Mouse (Mus musculus): Measurements from ENCODE around the gene Phf7.

The Phf7 gene

GRCm38 (mm10) chr14:31233070-31233995 lies 17.8 kb downstream of the Phf7 start:
- no peak for DNase-seq (ENCODE audit: low read depth, low spot score)

- DNase-seq (ENCODE audit: low read depth, low spot score): no peak
These were observed 18.6 kb downstream of the Phf7 start for GRCm38 (mm10) chr14:31232404-31233069.

GRCm38 (mm10) chr14:31230442-31230841 lies 20.7 kb downstream of the Phf7 start:
- DNase-seq (ENCODE audit: low read depth, low spot score): no peak

GRCm38 (mm10) chr14:31228234-31228633 lies 22.9 kb downstream of the Phf7 start:
- no peak for DNase-seq (ENCODE audit: low read depth, low spot score)

GRCm38 (mm10) chr14:31226978-31227377 lies 24.1 kb downstream of the Phf7 start:
- no peak for DNase-seq (ENCODE audit: low read depth, low spot score)

- peak; percentile 71 for DNase-seq (ENCODE audit: low read depth, low spot score)
These were observed 33.5 kb downstream of the Phf7 start, which contains the start of gene Sema3g for GRCm38 (mm10) chr14:31217666-31218065. Gene Sema3g, plus strand, starts transcription at chr14:31217860.

- DNase-seq (ENCODE audit: low read depth, low spot score): no peak
These were observed 34.3 kb downstream of the Phf7 start, which contains the start of gene Nisch for GRCm38 (mm10) chr14:31216846-31217245. Gene Nisch, minus strand, starts transcription at chr14:31216946.

- DNase-seq (ENCODE audit: low read depth, low spot score): peak; percentile 74
These were observed 35.7 kb downstream of the Phf7 start for GRCm38 (mm10) chr14:31215157-31216002.

- no peak for DNase-seq (ENCODE audit: low read depth, low spot score)
These were observed 36.4 kb downstream of the Phf7 start for GRCm38 (mm10) chr14:31214684-31215083.

- no peak for DNase-seq (ENCODE audit: low read depth, low spot score)
These were observed 37.2 kb downstream of the Phf7 start for GRCm38 (mm10) chr14:31213868-31214267.

GRCm38 (mm10) chr14:31212499-31212898 lies 38.6 kb downstream of the Phf7 start:
- DNase-seq (ENCODE audit: low read depth, low spot score): no peak

GRCm38 (mm10) chr14:31211854-31212253 lies 39.3 kb downstream of the Phf7 start:
- DNase-seq (ENCODE audit: low read depth, low spot score): no peak

- no peak for DNase-seq (ENCODE audit: low read depth, low spot score)
These were observed 42.0 kb downstream of the Phf7 start for GRCm38 (mm10) chr14:31209133-31209557.

GRCm38 (mm10) chr14:31208084-31208483 lies 43.0 kb downstream of the Phf7 start, which contains the start of gene Tnnc1:
Gene Tnnc1, plus strand, starts transcription at chr14:31208312.
- DNase-seq (ENCODE audit: low read depth, low spot score): no peak

- no peak for DNase-seq (ENCODE audit: low read depth, low spot score)
These were observed 43.9 kb downstream of the Phf7 start for GRCm38 (mm10) chr14:31207070-31207830.

- peak; percentile 92 for DNase-seq (ENCODE audit: low read depth, low spot score)
These were observed 44.6 kb downstream of the Phf7 start for GRCm38 (mm10) chr14:31206472-31206981.

GRCm38 (mm10) chr14:31205562-31206467 lies 45.3 kb downstream of the Phf7 start:
- peak; percentile 55 for DNase-seq (ENCODE audit: low read depth, low spot score)

GRCm38 (mm10) chr14:31205244-31205561 lies 45.9 kb downstream of the Phf7 start:
- DNase-seq (ENCODE audit: low read depth, low spot score): no peak

GRCm38 (mm10) chr14:31204844-31205243 lies 46.3 kb downstream of the Phf7 start:
- DNase-seq (ENCODE audit: low read depth, low spot score): no peak

GRCm38 (mm10) chr14:31200038-31200437 lies 51.1 kb downstream of the Phf7 start:
- DNase-seq (ENCODE audit: low read depth, low spot score): no peak
